Mouse (Mus musculus): ENCODE measurements around the gene Fosl1.

The Fosl1 gene

DNA sequence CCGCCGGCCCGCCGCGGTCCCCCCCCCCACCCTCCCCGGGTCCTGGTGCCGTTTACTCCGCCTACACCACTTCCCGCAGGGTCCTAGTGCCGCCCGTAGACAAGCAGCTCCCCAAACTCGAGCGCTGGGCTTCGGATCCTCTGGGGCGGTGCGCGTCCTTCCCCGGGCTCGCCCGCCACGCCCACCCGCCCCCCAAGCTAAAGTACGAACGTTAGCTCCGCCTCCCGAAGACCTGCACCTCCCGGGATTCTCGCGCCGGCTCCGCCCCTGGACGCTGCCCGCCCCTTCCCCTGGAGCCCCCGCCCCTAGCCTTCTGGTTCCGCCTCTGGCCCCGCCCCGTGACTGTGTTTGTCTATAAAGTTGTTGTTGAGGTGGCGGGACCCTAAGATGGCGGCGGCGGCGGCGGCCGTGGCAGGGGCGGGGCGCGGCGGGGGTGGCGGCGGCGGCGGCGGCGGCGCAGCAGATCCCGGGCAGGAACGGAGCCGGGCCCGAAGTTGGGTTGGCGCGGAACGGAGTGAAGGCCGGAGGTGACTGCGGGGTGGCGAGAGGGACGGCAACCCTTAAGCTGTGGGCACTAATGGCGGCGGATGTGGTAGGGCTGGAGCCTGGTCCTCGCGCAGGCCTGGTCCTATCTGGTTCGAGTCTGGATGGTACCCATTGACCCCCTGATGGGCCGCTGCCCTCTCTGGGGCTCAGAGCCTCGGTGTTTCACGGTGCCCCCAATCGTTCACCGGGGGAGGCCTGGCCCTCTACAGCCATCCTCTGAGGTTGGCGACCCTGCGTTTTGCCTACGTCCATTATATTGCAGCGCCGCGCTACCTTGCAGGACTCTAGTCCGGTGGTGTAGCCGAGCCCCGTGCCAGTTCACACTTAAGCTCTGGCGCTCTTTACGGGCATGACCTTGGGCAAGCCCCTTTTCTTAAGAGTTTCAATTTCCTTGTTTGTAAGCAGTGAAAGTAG lies 22.3 kb upstream of the Fosl1 start, which contains the start of the genes Drap1 and AI837181:
Gene Drap1 (minus strand): TSS at position 198 of the 960 bp plus-strand sequence.
Gene AI837181 (plus strand): TSS at position 363 of the 960 bp plus-strand sequence.
- peak; percentile 95 for DNase-seq

GRCm38 (mm10) chr19:5425906-5426565 lies 21.3 kb upstream of the Fosl1 start:
- DNase-seq: no peak

DNA sequence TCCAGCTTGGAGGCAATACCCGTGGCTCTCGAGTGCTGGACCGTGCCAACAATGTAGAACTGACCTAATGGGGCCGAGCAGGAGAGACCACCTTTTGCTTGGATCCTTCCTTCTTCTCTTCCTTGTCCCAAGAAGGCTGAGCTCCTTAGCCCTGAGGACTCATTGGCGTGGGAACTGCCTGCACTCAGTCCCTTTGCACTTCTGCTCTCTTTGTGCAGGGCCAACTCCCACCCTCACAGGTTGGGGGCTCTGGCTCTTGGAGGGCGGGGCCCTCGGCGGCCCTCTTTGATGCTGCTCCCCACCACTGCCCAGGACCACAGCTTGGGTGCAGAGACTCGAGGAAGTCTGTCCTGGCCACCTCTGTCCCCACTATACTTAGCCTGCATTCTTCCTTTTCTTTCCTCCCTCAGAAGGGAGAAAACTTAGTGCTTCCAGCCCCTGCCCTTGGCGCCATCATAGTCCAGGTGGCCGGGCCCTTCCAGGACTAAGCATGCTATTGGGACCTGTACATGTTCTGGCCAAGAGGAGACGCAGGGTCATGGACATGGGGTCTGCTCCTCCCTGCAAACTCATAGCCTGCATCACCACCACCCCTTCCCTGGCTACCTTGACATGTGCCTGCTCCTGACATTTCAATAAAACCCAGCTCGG lies 20.6 kb upstream of the Fosl1 start:
- no peak for DNase-seq

DNA sequence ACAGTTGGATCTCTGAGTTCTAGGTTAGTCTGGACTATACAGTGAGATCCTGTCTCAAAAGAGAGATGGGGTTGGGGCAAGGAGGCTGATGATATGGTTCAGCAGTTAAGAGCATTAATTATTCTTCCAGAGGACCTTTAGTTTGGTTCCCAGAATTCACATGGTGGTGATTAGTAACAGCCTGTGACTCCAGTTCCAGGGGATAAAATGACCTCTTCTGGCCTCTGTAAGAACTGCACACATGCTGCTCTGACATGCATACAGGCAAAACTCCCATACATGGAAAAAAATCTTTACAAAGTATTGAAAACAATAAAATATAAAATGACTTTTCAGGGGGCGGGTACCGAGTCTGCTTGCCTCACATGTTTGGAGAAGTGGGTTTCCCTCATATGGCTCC lies 19.3 kb upstream of the Fosl1 start:
- DNase-seq: no peak

DNA sequence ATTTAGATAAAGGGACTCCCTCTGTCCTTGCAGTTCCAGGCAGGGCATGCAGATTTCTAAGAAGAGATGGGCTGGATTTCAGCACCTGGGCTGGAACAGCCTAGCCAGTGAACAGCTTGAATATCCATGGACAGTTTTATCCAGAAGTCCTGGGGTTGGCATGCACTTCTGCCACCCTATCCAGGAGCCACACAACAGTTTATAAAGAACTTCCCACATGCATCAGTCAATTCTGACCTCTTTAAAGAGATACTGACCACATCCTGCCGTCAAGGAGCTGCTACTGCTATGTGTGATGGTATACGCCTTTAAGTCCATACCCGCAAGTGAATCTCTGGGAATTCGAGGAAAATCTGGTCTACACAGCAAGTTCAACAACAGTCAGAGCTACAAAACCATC lies 18.1 kb upstream of the Fosl1 start:
- DNase-seq: no peak

DNA sequence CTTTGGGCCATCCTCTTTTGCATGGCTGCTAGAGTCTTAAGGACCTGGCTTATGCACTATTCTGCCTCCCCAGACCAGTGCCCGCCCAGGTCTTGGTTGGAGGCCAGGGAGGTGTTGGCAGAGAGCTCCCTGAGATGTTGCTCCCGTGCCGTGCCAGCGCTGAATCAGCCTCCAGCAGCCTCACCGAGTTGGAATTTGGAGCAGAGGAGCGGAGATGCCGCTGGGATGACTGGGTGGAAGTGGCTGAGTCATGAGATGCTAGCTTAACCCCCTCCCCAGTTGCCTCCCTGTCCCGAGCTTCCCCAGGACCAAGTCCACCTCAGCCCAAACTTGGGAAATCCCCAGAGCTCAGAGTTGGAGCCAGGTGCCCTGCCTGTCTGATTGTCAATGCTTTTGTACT lies 17.5 kb upstream of the Fosl1 start:
- no peak for DNase-seq

- no peak for DNase-seq
These were observed 16.9 kb upstream of the Fosl1 start for GRCm38 (mm10) chr19:5430408-5430807.

GRCm38 (mm10) chr19:5431911-5432464 lies 15.4 kb upstream of the Fosl1 start:
- DNase-seq: no peak

- no peak for DNase-seq
These were observed 14.1 kb upstream of the Fosl1 start for GRCm38 (mm10) chr19:5432992-5433852.

DNA sequence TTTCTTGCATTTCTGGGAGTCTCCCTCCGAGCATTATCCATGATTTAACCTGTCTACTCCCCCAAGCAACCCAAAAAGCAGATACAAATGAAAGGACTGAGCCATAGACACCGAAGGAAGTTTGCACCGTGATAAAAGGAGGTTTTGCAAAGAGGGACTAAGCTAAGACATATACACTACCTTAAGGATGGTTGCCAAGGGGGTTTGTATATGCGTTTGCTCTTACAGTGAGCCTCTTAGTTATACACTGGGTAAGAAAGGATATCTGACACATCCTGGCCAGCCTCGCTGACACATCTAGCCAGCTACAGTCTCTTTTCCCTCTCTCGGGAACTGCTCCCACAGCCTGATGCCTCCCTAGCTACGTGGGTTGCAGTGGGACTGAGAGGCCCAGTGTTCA lies 13.4 kb upstream of the Fosl1 start:
- DNase-seq: no peak

- no peak for DNase-seq
These were observed 2.9 kb upstream of the Fosl1 start for GRCm38 (mm10) chr19:5444371-5444908.

GRCm38 (mm10) chr19:5444954-5445353 lies 2.4 kb upstream of the Fosl1 start:
- DNase-seq: no peak

GRCm38 (mm10) chr19:5445747-5446146 lies 1.6 kb upstream of the Fosl1 start:
- DNase-seq: no peak

GRCm38 (mm10) chr19:5448354-5449150 lies 1.2 kb downstream of the Fosl1 start:
- no peak for DNase-seq

DNA sequence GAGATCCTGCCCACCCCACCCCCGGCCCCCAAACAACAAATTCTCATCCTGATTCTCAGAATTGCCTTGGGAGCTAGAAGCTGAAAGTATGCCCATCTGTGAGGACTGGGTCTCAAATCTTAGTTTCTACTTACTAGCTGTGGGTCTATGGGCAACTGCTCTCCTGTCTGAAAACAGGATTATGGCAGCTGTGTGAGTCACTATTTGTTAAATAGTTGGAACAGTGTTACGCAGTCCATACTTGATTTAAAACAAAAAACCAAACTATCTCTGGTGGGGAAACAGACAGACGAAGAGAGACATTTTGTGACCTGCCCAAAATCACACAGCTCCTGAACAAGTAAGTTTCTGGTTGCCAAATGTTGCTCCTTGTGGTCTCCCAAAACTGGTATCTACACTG lies 2.3 kb downstream of the Fosl1 start:
- DNase-seq: no peak

DNA sequence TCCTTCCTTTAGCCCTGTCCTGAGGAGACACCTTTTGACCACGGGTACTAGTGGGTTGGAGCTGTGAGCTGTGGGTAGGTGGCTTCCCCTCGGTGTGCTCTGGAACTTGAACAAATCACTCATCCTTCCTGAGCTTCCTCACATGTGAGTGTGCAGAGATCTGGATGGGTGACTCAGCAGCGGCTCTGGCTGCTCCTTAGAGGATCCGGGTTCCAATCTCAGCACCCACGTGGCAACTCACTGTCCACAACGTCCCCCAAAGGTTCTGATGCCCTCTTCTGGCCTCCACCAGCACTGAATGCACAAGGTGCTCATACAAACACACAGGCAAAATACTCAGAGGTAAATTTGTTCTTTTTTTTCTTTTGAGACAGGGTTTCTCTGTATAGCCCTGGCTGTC lies 4.4 kb downstream of the Fosl1 start:
- DNase-seq: no peak

GRCm38 (mm10) chr19:5455037-5455436 lies 7.7 kb downstream of the Fosl1 start:
- no peak for DNase-seq

- DNase-seq: no peak
These were observed 8.2 kb downstream of the Fosl1 start for GRCm38 (mm10) chr19:5455568-5455967.

DNA sequence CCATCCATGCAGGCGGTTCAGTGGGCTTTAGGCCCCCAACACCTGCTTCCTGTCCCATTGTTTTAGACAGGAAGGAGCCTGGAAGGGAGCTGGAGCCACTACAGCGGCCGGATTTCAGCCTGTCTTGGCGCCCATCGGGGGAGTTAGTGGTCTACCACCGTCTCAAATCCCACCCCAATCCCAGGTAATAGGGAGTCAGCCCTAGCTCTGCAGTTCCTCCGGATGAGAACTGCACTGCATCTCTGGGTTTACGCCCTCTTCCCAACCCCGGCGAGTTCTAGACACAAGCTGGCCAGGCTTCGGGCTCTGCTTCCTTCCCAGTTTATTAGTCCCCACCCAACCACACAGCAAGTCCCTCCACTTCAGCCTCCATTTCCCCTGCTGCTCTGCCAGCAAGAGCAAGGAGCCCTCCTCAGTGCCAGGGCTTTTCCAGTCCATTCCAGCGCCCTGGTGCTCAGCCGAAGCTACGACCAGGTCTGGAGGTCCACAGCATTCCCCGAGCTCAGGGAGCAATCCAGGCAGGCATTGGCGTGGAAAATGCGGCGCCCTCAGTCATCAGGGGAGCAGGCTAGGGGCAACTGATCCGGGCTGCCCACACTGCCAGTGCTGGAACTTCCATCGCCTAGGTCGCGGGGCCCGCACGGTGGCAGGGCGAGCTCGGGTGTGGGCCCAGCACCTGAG lies 9.0 kb downstream of the Fosl1 start:
- DNase-seq: no peak
